Mouse (Mus musculus) MEL (cell line): ENCODE measurements around the gene Kcnk18. TPM values are rescaled to one million over a fixed set of nuclear protein-coding genes. Genes with fewer than 3 reads are reported as not detected.

Source experiments
- DNase-seq: peaks from one replicate; pipeline ENCODE4 v3.0.0; 2011; ENCODE audit warnings: low read depth, low spot score
- H3K27ac ChIP-seq: 2 replicates; pipeline ENCODE4 v1.5.1; 2012; ENCODE audit warnings: low read depth, mild to moderate bottlenecking, control low read depth, low read length, moderate library complexity; ENCODE audit not compliant: control insufficient read depth
- H3K27me3 ChIP-seq, 2 experiments: fragments of 150-350 bp in 1 of 2; sonication (generic) in 1 of 2; 2 replicates each; pipeline ENCODE4 v1.6.1; 2012; ENCODE audit warnings: low read length in 2 of 2, mild to moderate bottlenecking in 2 of 2, improper control_type of control experiment in 1 of 2, moderate library complexity in 1 of 2; ENCODE audit not compliant: insufficient read depth in 2 of 2, control insufficient read depth in 1 of 2
- H3K36me3 ChIP-seq, 2 experiments: 2 replicates each; pipeline ENCODE4 v1.6.1; 2012 to 2014; ENCODE audit warnings: low read length in 2 of 2, improper control_type of control experiment in 1 of 2, inconsistent platforms in 1 of 2, mild to moderate bottlenecking in 1 of 2; ENCODE audit not compliant: insufficient read depth in 2 of 2, control insufficient read depth in 1 of 2
- H3K4me1 ChIP-seq, 2 experiments: fragments of 150-350 bp in 1 of 2; sonication (generic) in 1 of 2; 2 replicates each; pipeline ENCODE4 v1.6.1; 2012; ENCODE audit warnings: low read length in 2 of 2, improper control_type of control experiment in 1 of 2, mild to moderate bottlenecking in 1 of 2; ENCODE audit not compliant: insufficient read depth in 2 of 2, control insufficient read depth in 1 of 2
- H3K4me3 ChIP-seq, 2 experiments: fragments of 150-350 bp in 1 of 2; sonication (generic) in 1 of 2; 2 replicates each; pipeline ENCODE4 v1.5.1; 2012; ENCODE audit warnings: low read depth in 2 of 2, low read length in 2 of 2, mild to moderate bottlenecking in 2 of 2, moderate library complexity in 2 of 2, control low read depth in 1 of 2, improper control_type of control experiment in 1 of 2; ENCODE audit not compliant: control insufficient read depth in 1 of 2, insufficient read depth in 1 of 2
- H3K79me2 ChIP-seq: 2 replicates; pipeline ENCODE4 v1.6.1; 2012; ENCODE audit warnings: mild to moderate bottlenecking, low read length, moderate library complexity; ENCODE audit not compliant: control insufficient read depth, poor library complexity, insufficient read depth
- H3K9ac ChIP-seq: 2 replicates; pipeline ENCODE4 v1.6.1; 2012; ENCODE audit warnings: low read depth, mild to moderate bottlenecking, control low read depth, low read length, moderate library complexity; ENCODE audit not compliant: control insufficient read depth, poor library complexity, severe bottlenecking
- H3K9me3 ChIP-seq: fragments of 150-350 bp; sonication (generic); replicated peaks from 2 replicates; pipeline ENCODE4 v1.6.1; 2012; ENCODE audit warnings: mild to moderate bottlenecking, low read length, improper control_type of control experiment, moderate library complexity; ENCODE audit not compliant: insufficient read depth
- BHLHE40 ChIP-seq: IDR thresholded peaks from 2 replicates; pipeline ENCODE4 v1.6.1; 2012; ENCODE audit warnings: low read depth, mild to moderate bottlenecking, inconsistent platforms, low read length, improper control_type of control experiment, borderline replicate concordance
- CHD2 ChIP-seq: IDR thresholded peaks from 2 replicates; pipeline ENCODE4 v1.6.1; 2011; ENCODE audit warnings: low read length, improper control_type of control experiment
- E2F4 ChIP-seq: IDR thresholded peaks from 2 replicates; pipeline ENCODE4 v1.6.1; 2011; ENCODE audit warnings: low read depth, low read length, improper control_type of control experiment, borderline replicate concordance
- EP300 ChIP-seq, 2 experiments: IDR thresholded peaks; 2 replicates each; pipeline ENCODE4 v1.6.1; 2011; ENCODE audit warnings: improper control_type of control experiment in 2 of 2, low read length in 2 of 2, low read depth in 1 of 2, mild to moderate bottlenecking in 1 of 2
- ETS1 ChIP-seq: IDR thresholded peaks from 2 replicates; pipeline ENCODE4 v1.6.1; 2012; ENCODE audit warnings: low read depth, mild to moderate bottlenecking, inconsistent platforms, low read length, improper control_type of control experiment, moderate library complexity
- GABPA ChIP-seq: IDR thresholded peaks from 2 replicates; pipeline ENCODE4 v1.6.1; 2012; ENCODE audit warnings: low read depth, mild to moderate bottlenecking, inconsistent platforms, low read length, improper control_type of control experiment, moderate library complexity
- GATA1 ChIP-seq: IDR thresholded peaks from 2 replicates; pipeline ENCODE4 v1.6.1; 2011; ENCODE audit warnings: low read depth, low read length, improper control_type of control experiment
- HCFC1 ChIP-seq: IDR thresholded peaks from 2 replicates; pipeline ENCODE4 v1.6.1; 2012; ENCODE audit warnings: low read depth, mild to moderate bottlenecking, inconsistent platforms, low read length, improper control_type of control experiment, moderate library complexity
- JUND ChIP-seq: IDR thresholded peaks from 2 replicates; pipeline ENCODE4 v1.6.1; 2011; ENCODE audit warnings: low read depth, mild to moderate bottlenecking, improper control_type of control experiment, low read length
- MAFK ChIP-seq: IDR thresholded peaks from 2 replicates; pipeline ENCODE4 v1.6.1; 2011; ENCODE audit warnings: low read depth, mild to moderate bottlenecking, low read length, improper control_type of control experiment, borderline replicate concordance
- MAZ ChIP-seq: IDR thresholded peaks from 2 replicates; pipeline ENCODE4 v1.6.1; 2012; ENCODE audit warnings: low read depth, mild to moderate bottlenecking, inconsistent platforms, low read length, improper control_type of control experiment
- MEF2A ChIP-seq: IDR thresholded peaks from 2 replicates; pipeline ENCODE4 v1.6.1; 2014; ENCODE audit warnings: low read depth, mild to moderate bottlenecking, inconsistent platforms, low read length, improper control_type of control experiment; ENCODE audit not compliant: poor library complexity, insufficient replicate concordance, severe bottlenecking; ENCODE audit errors: extremely low read depth
- MXI1 ChIP-seq: IDR thresholded peaks from 2 replicates; pipeline ENCODE4 v1.6.1; 2011; ENCODE audit warnings: mild to moderate bottlenecking, low read depth, low read length, improper control_type of control experiment
- MYB ChIP-seq: IDR thresholded peaks from 2 replicates; pipeline ENCODE4 v1.6.1; 2011; ENCODE audit warnings: mild to moderate bottlenecking, low read depth, low read length, improper control_type of control experiment
- MYC ChIP-seq: IDR thresholded peaks from 2 replicates; pipeline ENCODE4 v1.6.1; 2011; ENCODE audit warnings: low read depth, mild to moderate bottlenecking, low read length, improper control_type of control experiment, moderate library complexity
- NELFE ChIP-seq: IDR thresholded peaks from 2 replicates; pipeline ENCODE4 v1.6.1; 2011; ENCODE audit warnings: low read depth, low read length, improper control_type of control experiment
- POLR2A ChIP-seq, 2 experiments: IDR thresholded peaks; 2 replicates each; pipeline ENCODE4 v1.6.1; 2011 to 2012; ENCODE audit warnings: low read length in 2 of 2, mild to moderate bottlenecking in 2 of 2, control low read depth in 1 of 2, improper control_type of control experiment in 1 of 2, low read depth in 1 of 2, moderate library complexity in 1 of 2; ENCODE audit not compliant: control insufficient read depth in 1 of 2, insufficient read depth in 1 of 2, poor library complexity in 1 of 2
- POLR2AphosphoS2 ChIP-seq: IDR thresholded peaks from 2 replicates; pipeline ENCODE4 v1.6.1; 2011; ENCODE audit warnings: low read length, improper control_type of control experiment
- POLR2AphosphoS5 ChIP-seq: IDR thresholded peaks from 2 replicates; pipeline ENCODE4 v1.6.1; 2012; ENCODE audit warnings: low read depth, borderline replicate concordance, mild to moderate bottlenecking, inconsistent platforms, low read length, moderate library complexity, mixed read lengths
- RCOR1 ChIP-seq: IDR thresholded peaks from 2 replicates; pipeline ENCODE4 v1.6.1; 2012; ENCODE audit warnings: low read depth, mild to moderate bottlenecking, inconsistent platforms, low read length, improper control_type of control experiment
- SIN3A ChIP-seq: IDR thresholded peaks from 2 replicates; pipeline ENCODE4 v1.6.1; 2012; ENCODE audit warnings: low read length, improper control_type of control experiment, inconsistent platforms
- SMC3 ChIP-seq: IDR thresholded peaks from 2 replicates; pipeline ENCODE4 v1.6.1; 2011; ENCODE audit warnings: low read depth, low read length, improper control_type of control experiment
- TBP ChIP-seq: IDR thresholded peaks from 2 replicates; pipeline ENCODE4 v1.8.0; 2011; ENCODE audit warnings: low read depth, low read length, improper control_type of control experiment
- UBTF ChIP-seq: IDR thresholded peaks from 2 replicates; pipeline ENCODE4 v1.6.1; 2012; ENCODE audit warnings: low read depth, mild to moderate bottlenecking, inconsistent platforms, low read length, improper control_type of control experiment, moderate library complexity, borderline replicate concordance; ENCODE audit not compliant: insufficient read depth
- USF1 ChIP-seq: IDR thresholded peaks from 2 replicates; pipeline ENCODE4 v1.6.1; 2014; ENCODE audit warnings: low read depth, mild to moderate bottlenecking, inconsistent platforms, low read length, improper control_type of control experiment, moderate library complexity
- USF2 ChIP-seq, 2 experiments: IDR thresholded peaks; 2 replicates each; pipeline ENCODE4 v1.6.1; 2011 to 2012; ENCODE audit warnings: improper control_type of control experiment in 2 of 2, low read length in 2 of 2, borderline replicate concordance in 1 of 2, inconsistent platforms in 1 of 2, low read depth in 1 of 2, mild to moderate bottlenecking in 1 of 2; ENCODE audit not compliant: insufficient read depth in 1 of 2
- ZC3H11A ChIP-seq: IDR thresholded peaks from 2 replicates; pipeline ENCODE4 v1.6.1; 2012; ENCODE audit warnings: low read depth, mild to moderate bottlenecking, inconsistent platforms, low read length, improper control_type of control experiment
- ZKSCAN1 ChIP-seq: IDR thresholded peaks from 2 replicates; pipeline ENCODE4 v1.6.1; 2012; ENCODE audit warnings: low read depth, mild to moderate bottlenecking, inconsistent platforms, low read length, improper control_type of control experiment, moderate library complexity
- ZMIZ1 ChIP-seq: IDR thresholded peaks from 2 replicates; pipeline ENCODE4 v1.6.1; 2012; ENCODE audit warnings: low read depth, mild to moderate bottlenecking, inconsistent platforms, low read length, improper control_type of control experiment, moderate library complexity
- ZNF384 ChIP-seq: IDR thresholded peaks from 2 replicates; pipeline ENCODE4 v1.6.1; 2012; ENCODE audit warnings: low read depth, mild to moderate bottlenecking, inconsistent platforms, low read length, improper control_type of control experiment
- polyA plus RNA-seq, 2 experiments: library from polyadenylated mRNA; stranded (reverse) in 1 of 2; unstranded in 1 of 2; fragments of >175 nt in 1 of 2; fragments of >200 nt in 1 of 2; gene quantifications; 2 replicates each; pipeline versions ENCODE4 v1.2.1 to v1.2.4; 2012; ENCODE audit warnings: low replicate concordance in 2 of 2, low read depth in 1 of 2; ENCODE audit not compliant: insufficient read length in 2 of 2, insufficient read depth in 1 of 2, missing spikeins in 1 of 2
- total RNA-seq: library from RNA; depleted of rRNA; stranded (reverse); fragments of 300-350 nt; gene quantifications from 2 replicates; pipeline ENCODE4 v1.2.3, GENCODE M21; 2012

Kcnk18 gene
- total and polyA plus RNA-seq, 3 experiments = not detected

GRCm38 (mm10) chr19:59238630-59239029, 19.6 kb downstream of the Kcnk18 start:
- H3K9ac ChIP-seq = no peak overlapping the region
- no peaks in the 10 kb centered on the region; a peak in 1 of 4 replicates for H3K27me3 ChIP-seq
- no peaks in the 10 kb centered on the region for H3K36me3 ChIP-seq
- H3K9me3 ChIP-seq = no peaks in the 10 kb centered on the region
- TF ChIP-seq GATA1 (no peak), POLR2AphosphoS2 (no peak), MEF2A (no peak)
- no peak overlapping the region for H3K4me3 ChIP-seq
- DNase-seq = no peak
- no peaks in the 10 kb centered on the region for H3K4me1 ChIP-seq
- no peak overlapping the region for H3K27ac ChIP-seq
- no peaks in the 10 kb centered on the region for H3K79me2 ChIP-seq

- Histone ChIP-seq H3K79me2 (no peaks in the 10 kb centered on the region), H3K36me3 (no peaks in the 10 kb centered on the region), H3K27ac (no peak overlapping the region), H3K4me1 (no peaks in the 10 kb centered on the region), H3K4me3 (0 out of 4 replicates have a peak overlapping the region, but pooled peaks of 1 of the 2 experiments have one; percentile 7), H3K9me3 (no peaks in the 10 kb centered on the region), H3K27me3 (no peaks in the 10 kb centered on the region; a peak in 1 of 4 replicates), H3K9ac (no peak overlapping the region)
- DNase-seq = peak; percentile 88
- TF ChIP-seq MXI1 (peak; percentile 19; the same call in 1 of the 2 replicates), MYC (no peak), E2F4 (no peak), USF2 (IDR thresholded peaks at IDR 0.05; ENCODE audit: borderline replicate concordance in 1 of 2, insufficient read depth in 1 of 2, low read depth in 1 of 2, low read length in 2 of 2) (no peak), MAZ (peak; percentile 29; the same call in 1 of the 2 replicates), POLR2AphosphoS5 (no peak), BHLHE40 (no peak), NELFE (no peak), ZC3H11A (peak; percentile 100), HCFC1 (0 out of 2 replicates have a peak, but pooled peaks have one; percentile 39), ZKSCAN1 (no peak), SIN3A (peak; percentile 65; the same call in 1 of the 2 replicates), ZNF384 (peak; percentile 50; the same call in 1 of the 2 replicates), MAFK (no peak), JUND (peak; percentile 67; the same call in 1 of the 2 replicates), ETS1 (no peak), CHD2 (no peak), UBTF (no peak), GABPA (no peak), ZMIZ1 (no peak), SMC3 (peak; percentile 100), RCOR1 (no peak), USF1 (no peak), POLR2AphosphoS2 (no peak), TBP (peak; percentile 63), POLR2A (IDR thresholded peaks at IDR 0.05; ENCODE audit: control insufficient read depth in 1 of 2, insufficient read depth in 1 of 2, low read depth in 1 of 2, low read length in 2 of 2, poor library complexity in 1 of 2) (no peak), GATA1 (0 out of 2 replicates have a peak, but pooled peaks have one; percentile 12), MYB (no peak), EP300 (IDR thresholded peaks at IDR 0.05; ENCODE audit: low read depth in 1 of 2, low read length in 2 of 2) (no peak)
These were observed 20.3 kb downstream of the Kcnk18 start for GRCm38 (mm10) chr19:59239124-59239817.
